Mouse (Mus musculus) lung, postnatal 36 days (tissue): ENCODE measurements around the gene Hsd11b1.

Source experiments
- DNase-seq: peaks from one replicate; pipeline ENCODE4 v3.0.0; 2022; ENCODE audit warnings: mixed read lengths

Hsd11b1 gene

DNA sequence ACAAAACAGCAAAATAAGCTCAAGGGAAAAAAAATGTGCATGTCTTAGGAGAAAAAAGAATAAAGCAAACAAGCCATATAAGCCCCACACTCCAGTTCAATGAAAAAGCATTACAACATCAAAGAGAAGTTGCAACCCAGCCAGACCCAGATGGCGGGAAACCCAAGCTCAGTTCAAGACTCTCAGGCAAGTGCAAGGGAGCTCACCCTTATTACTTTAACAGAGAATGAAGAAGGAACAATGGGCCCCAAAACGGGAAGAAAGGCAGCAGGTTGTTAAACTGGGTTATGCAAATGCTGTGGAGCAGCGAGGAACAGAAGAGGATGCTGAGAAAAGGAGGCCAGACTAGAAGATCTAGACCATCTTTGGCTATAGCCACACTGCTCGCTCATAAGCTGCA is 21.0 kb downstream of the Hsd11b1 start:
- peak; percentile 44 for DNase-seq

DNA sequence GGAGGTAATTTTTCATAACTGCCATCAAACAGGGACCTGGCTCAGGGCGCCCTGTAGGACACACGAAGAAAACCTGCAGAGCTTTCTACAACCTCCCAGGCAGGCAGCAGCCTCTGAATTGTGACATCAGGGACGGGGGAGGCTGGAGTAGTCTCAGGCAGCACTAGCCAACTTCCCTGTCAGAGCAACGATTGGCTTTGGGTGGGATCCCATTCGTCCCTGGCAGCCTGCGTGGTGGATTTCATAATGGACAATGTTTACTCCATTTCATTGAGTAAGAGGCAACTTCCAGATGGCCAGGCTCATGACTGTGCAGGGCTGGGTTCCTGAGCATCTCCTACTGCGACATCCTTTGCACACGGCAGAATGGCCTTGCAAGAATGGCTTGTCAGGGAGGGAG is 21.6 kb downstream of the Hsd11b1 start:
- peak; percentile 91 for DNase-seq

DNA sequence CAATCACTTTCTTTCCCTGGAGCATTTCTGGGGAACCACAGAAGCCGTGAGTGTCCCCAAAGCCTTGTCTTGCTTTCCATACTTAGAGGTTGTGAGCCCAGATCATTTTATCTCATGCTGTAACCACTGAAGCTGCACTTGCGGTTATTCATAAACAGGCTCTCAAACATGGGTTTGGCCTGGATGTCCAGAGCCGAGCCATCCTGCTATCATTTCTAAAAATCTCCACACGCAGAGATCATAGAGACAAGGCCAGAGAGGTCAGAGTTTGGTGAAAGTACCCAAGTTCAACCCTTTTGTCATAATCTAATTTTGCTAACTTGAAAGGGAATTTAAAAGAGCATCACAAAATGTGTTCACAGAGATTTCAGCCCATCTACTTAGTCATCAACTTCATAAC is 22.4 kb downstream of the Hsd11b1 start:
- DNase-seq, result no peak

DNA sequence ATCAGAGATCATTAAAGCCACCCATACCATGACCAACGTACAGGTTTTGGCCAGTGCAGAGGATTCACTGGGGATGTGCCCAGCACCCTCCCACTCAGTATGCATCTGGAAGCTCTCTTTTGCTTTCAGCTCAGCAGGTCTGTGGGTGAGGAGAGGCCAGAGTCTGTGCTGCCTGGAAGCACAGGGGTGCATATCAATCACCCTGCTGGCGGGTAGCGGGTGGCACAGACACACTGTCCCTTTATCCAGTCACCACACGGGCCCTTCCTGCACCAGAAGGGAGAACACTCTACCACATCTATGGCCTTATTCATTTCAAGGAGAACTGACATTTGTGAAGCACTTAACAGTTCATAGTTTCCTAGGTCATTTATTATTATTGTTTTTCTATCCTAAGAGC is 25.4 kb downstream of the Hsd11b1 start:
- DNase-seq, result no peak

DNA sequence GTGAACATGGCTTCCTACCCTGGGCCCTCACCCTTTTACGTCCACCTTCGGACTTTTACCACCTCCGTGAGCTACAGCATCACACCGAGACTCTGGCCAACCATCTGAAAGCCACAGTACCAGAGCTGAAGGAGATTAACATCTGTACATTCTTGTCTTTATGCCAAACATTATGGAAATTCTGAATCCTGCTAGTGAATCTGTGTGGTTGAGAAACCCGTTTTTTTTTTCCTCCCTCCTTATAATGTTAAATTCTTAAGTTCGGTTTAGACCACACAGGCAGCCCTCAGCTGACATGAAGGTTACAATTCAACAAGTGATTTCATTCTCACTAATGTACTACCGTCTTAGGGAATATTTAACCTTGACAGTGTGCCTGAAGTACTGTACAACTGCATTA is 28.9 kb downstream of the Hsd11b1 start:
- no peak for DNase-seq

DNA sequence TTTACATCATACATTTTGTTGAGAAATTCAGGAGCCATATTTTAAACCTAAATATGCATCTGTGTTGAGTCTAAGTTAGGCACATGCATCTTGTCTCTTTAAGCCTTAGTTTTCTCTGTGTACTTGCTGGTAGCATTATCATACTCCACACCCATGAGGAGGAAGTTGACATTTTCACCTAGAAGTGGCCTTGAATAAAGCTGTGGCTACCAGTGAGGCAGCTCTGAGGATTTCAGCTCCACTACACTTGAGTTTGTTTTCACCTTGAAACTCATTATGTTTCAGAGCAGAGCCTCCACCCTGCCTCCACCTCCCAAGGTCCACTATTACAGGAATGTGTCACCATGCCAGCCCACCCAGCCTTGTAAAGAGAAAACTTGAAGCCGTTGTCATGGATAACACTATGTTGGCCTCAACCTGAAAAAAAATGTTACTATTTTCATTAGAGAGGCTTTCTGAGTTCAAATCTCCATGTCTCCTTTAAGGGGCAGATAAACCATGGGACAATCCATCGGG is 29.7 kb downstream of the Hsd11b1 start:
- peak; percentile 20 for DNase-seq

DNA sequence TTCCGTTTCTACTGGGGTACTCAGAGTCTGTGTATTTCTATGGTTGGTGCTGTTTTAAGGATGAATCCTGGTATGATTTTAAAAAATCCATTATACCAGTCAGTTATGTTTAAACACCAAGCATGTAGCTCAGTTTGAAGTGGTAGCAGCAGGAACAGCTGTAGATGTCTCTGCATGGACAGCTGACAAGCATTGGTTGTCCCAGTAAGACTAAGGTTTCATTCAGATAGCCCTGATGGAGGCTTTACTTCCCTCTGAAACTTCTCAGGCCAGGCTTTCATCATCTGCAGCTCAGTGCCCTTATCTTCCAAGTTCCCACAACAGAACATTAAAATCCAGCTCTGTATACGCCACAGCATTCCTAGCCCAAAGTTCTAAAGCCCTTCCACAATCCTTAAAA is 31.1 kb downstream of the Hsd11b1 start:
- no peak for DNase-seq

DNA sequence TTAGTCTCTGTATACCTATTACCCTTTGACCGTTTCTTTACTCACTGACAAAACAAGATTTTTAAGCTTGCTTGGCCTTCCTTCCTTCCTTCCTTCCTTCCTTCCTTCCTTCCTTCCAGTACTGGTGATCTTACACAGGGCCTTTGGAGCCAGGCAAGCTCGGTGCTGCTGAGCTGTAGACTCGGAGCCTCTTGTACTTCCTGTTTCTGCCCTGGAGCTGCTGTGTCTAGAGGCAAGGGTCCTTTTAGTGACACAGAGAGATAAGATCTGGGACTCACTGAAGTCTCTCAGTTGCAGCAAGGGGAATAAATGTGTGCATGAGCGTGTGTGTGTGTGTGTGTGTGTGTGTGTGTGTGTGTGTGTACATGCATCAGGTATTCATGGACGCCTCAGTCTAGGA is 32.9 kb downstream of the Hsd11b1 start:
- DNase-seq, result no peak

DNA sequence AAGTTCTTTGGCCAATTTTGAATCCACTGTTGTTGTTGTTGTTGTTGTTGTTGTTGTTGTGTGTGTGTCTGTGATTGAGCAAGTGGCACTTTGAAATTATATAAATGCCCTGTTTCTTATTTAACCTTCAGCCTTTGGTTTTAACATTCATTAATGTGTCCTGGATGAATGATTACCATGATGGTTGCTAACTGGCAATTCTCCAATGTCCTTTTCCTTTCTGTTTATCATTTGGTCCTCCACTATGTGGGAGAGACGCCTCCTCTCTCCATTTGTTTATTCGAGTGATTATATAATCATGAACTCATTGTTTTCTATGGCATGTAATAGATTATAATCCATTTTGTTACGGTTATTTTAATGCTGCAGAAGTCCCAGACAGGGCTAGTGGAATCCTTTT is 33.3 kb downstream of the Hsd11b1 start:
- no peak for DNase-seq

DNA sequence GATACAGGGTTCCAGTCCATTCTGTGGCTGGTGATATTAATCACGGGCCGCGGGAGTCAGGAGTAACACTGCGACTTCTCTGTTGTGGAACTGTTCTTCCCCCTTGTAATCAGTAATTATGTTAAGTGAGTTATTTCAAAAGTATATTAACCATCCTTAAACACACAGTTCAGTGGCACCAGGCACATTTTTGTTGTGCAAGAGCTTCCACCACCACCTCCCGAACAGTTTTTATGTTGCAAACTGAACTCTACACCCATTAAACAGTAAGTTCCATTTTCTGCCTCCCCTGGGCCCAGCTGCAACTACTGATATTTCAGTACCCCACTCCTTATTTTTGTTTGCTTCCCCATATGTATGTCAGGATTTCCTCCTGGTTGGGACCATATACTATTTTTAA is 34.3 kb downstream of the Hsd11b1 start:
- DNase-seq, result no peak

DNA sequence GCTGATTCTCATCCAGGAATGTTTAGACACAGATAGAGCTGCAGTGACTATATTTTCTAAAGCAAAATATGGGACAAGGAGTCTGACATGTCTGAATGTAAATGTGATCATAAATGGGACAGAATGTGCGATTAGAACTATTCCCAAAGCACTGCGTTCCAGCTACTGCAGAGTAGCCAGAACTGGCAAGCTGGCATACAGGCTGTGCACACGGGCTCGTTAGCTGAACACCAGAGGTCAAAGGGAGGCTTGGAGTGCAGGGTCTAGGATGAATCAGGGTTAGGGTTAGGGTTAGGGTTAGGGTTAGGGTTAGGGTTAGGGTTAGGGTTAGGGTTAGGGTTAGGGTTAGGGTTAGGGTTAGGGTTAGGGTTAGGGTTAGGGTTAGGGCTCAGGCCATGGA is 36.3 kb downstream of the Hsd11b1 start:
- no peak for DNase-seq

DNA sequence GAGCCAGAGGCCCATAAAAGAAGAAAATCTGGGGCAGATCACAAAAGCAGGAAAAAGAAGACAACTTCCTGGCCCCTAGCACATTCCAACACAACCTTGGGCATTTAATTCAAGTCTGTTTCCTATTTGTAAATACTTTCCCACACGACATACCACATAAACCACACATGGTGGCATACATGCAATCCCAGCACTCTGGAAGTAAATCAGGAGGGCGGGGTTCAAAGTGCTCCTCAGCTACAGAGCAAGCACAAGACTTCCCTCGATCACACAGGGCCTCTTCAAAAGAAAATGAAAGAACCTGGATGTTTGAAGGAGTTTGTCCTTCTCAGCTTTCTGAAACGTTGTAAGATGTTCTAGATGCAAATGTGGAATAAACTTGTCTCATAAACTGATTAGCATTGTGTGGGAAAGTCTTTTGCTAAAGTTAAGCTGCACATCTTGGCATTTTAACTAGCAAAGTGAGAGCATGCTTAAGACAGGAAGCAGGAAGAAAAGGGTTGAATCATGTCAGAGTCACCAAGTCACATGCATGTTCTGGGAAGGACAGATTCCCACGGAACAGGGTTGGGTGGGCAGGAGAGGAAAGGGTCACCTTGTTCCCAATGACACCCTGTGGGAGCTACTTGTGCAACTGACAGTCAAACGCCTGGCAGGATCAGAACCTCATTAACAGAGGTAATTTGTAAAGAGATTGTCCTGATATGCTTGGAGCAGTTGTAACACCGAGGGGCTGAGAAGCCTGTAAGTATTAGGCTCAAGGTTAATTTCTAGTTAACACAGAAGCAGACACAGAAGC is 37.0 kb downstream of the Hsd11b1 start:
- no peak for DNase-seq

DNA sequence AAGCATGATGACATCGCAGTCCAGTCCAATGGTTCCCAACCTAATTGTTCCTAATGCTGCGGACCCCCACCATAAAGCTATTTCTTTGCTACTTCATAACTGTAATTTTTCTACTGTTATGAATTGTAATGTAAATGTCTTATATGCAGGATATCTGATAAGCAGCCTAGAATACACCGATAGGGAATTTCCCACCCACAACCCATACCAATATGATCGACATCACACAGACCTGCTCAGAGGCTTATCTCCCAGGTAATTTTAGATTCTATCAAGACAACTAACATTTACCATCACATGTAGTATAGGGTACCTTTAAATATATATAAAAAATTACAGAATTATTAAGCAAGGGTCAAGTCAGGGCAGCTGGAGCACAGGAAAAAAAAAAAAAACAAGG is 37.8 kb downstream of the Hsd11b1 start:
- no peak for DNase-seq

DNA sequence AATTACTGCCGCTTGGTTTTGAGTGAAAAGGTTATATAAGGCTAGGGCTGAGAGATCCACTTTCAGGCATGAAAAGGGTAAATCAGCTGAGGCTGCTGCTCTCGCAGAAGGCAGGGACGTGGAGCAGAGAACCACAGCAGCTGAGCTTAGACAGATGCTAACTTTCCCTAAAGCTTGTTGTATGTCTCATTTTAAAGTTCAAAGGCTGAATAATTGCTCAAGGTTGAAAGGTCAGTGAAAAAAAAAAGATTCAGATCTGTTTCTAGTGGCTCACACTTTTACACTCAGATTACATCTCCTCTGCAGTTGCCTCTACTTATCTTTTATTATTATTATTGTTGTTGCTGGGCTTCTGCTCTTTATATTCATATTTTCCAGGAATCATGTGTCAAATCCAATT is 38.3 kb downstream of the Hsd11b1 start:
- DNase-seq, result no peak

DNA sequence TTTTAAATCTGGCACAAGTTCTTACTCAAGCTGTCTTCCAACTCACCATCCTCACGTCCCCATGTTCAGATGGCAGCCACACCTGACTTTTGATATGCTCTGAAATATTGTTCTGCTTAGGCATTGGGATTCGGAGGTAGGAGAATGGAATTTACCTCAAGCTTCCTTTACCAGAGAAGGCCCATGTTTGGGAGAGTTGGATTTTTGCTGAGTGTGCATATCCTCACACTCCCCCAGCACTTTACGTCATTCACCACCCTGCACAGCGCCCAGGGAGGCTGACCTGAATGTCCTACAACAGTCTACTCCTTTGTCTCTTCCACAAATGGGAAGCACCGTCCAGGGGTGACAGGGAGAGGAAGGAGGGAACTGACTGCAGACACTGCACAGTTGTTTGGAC is 43.5 kb downstream of the Hsd11b1 start:
- no peak for DNase-seq

DNA sequence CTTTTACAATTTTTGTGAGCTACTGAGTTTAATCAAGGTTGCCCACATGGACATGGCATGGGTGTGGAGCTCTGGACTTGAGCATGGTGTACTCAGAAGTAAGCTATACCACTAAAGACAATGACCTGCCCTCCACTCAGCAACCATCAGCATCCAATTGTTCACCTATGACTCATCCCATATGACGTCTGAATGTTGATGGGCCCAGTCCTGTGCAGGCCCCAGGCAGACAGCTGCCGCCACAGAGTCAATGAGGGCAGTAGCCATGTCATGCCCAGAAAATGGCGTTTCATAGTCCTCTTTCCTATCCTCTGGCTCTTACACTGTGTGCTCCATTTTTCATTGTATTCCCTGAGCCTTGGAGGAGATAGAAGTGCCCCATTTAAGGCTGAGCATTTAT is 47.9 kb downstream of the Hsd11b1 start:
- no peak for DNase-seq

DNA sequence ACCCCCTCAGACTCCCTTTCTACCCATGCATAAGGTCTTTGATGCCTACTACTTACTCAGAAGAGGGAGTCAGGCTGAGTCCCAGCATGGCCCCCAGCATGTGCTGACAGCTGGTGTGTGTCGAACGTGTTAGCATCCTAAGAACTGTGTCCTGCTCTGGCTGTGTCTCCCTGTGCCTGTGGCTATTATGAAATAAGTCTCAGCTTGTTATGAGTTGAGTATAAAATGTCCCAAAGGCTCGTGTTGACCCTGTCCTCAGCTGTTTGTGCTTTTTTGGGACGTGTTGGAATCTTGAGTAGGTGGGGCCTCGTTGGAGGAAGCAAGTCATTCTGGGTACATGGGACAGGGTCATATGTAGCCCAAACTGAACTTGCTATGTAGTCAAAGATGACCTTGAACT is 49.8 kb downstream of the Hsd11b1 start:
- DNase-seq, result peak; percentile 54

DNA sequence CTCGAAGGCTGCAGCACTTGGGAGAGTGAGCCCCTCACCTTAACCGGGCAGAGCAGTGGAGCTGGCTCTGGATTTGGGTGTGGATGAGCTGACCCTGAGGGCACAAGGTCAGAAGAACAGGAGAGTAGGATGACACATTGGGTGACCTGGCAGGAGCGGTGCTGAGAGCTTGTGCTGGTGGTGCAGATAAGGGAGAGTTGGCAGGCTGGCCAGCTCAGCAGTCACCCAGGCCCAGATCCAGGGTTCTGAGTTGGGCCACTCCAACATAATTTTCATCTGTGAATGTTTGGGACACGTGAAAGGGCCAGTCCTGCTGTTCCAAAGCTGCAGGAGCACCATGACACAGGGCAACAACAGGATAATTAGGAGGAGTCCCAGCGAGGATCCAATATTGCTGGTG is 52.5 kb downstream of the Hsd11b1 start:
- peak; percentile 32 for DNase-seq

DNA sequence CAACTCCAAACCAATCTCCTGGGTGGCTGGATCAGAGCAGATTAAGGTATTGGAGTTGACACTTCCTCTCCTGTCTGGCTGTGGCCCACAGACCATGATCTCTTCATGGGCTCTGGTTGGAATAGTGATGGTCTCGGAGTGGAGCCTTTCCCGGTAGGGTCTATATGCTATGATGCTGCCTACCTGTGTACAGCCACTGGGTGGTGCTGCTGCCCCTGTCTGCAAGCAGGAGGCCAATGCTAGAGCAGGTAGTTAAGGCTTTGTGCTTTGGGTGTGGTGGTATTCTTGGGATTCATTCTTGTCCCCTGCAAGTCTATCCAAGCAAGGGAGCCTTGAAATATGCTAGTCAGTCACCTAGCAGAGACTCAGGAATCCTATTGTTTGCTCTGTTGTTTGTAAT is 55.7 kb downstream of the Hsd11b1 start:
- peak; percentile 74 for DNase-seq

DNA sequence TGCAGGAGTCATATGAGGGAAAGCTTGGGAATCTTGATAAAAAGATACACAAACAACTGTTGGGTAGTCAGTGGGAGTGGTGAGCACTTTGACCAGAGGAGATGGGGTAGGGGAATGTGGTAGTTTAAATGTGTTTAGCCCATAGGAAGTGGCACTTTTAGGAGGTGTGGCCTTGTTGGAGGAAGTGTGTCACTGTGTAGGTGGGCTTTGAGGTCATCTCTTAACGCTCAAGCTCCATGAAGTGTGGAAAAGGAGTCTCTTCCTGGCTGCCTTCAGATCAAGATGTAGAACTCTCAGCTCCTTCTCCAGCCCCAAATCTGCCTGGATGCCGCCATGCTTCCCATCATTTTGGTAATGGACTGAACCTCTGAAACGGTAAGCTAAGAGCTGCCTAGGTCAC is 56.4 kb downstream of the Hsd11b1 start, which contains the start of gene Lamb3:
Gene Lamb3 (plus strand): TSS at position 197 of the 400 bp plus-strand sequence.
- DNase-seq, result no peak

DNA sequence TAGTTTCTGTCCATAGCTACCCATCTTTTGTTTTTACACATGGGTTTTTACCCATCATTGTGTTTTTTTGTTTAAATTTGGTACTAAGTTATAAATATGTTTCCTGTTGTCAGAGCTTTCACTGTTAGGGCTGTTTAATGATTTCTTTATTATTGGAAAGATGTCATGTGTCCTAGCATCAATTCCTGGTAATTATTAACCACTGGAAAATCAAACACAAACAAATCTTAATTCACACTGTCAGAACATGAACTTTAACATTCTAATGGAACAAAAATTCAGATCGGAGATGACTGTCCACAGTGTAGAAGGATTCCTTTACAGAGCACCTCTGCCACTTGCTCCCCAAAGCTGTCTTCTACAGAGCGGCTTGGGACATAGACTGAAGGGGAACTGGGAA is 58.4 kb downstream of the Hsd11b1 start:
- no peak for DNase-seq

DNA sequence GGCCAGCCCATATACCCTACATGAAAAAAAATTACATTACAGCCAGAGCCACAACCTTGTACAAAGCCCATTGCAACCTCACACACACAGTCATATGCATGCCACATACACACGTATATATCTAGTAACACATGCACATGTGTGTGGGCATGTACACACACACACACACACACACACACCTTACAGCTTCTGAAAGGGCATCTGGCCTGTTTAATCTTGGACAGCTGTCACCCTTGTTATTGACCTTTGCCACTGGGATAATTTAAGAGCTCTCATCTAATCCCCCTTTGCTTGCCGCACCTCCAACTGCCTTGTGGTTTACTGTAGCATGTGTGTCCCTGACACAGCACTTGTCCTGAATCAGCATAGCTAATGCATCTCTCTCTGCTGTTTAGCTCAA is 60.1 kb downstream of the Hsd11b1 start:
- no peak for DNase-seq

DNA sequence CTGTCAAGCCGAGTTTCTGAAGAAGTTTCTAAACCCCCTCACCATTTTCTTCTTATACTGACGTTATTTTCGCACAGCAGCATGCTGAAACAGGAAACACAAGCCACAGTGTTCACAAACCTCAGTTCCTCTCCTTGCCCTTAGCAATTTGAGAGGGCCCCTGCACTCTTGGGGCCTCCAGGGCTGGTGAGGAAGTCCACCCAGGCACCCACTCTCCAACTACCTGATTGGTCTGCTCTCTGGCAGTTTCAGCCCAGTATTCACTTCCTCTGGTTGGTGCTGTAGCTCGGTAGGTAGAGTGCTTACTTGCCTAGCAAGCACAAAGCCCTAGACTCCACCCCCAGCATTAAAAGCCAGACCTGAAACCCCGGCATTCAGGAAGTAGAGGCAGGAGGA is 62.5 kb downstream of the Hsd11b1 start, which contains the start of gene Traf3ip3:
Gene Traf3ip3 (minus strand): TSS at position 321 of the 396 bp plus-strand sequence.
- peak; percentile 79 for DNase-seq

DNA sequence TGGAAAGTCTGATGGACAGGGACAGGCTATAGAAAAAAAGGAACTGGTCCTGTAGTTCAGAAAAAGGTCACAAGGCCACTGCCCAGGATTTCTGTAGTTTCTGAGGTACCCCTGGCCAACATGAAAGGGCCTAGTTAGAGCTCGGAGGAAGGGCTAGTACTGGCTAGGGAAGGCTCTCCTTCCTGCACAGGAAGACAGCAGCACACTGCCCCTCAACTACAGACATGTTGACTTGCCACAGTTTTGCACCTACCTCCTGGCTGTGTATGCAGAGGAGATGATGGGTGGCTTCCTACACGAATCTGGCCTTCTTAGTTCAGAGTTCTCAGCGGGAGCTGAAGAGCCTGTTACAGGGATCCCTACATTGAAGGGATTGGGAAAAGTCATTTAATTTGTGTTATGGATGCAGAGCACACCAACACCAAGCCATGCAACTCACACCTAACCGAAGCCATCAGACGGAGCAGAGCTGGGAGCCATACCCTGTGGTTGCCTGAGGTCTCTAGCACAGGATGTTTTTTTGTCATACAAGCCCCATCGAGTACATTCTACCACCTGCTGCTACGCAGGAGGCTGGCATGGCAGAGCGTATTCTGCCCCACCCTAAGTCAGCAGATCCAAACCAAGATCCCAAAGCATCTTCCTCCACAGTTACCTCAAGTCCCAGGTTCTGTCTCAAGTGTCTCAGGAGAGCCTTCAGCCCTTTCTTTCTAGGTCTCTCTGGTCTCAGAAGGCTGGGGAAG is 63.1 kb downstream of the Hsd11b1 start:
- peak; percentile 14 for DNase-seq
